Mouse (Mus musculus) embryo, embryonic 9.5 days (tissue): Measurements from ENCODE around the gene Bicra.

Experiments
- DNase-seq: peaks from one replicate; pipeline ENCODE4 v3.0.0-alpha.2; 2017; ENCODE audit errors: extremely low spot score

Gene Bicra

DNA sequence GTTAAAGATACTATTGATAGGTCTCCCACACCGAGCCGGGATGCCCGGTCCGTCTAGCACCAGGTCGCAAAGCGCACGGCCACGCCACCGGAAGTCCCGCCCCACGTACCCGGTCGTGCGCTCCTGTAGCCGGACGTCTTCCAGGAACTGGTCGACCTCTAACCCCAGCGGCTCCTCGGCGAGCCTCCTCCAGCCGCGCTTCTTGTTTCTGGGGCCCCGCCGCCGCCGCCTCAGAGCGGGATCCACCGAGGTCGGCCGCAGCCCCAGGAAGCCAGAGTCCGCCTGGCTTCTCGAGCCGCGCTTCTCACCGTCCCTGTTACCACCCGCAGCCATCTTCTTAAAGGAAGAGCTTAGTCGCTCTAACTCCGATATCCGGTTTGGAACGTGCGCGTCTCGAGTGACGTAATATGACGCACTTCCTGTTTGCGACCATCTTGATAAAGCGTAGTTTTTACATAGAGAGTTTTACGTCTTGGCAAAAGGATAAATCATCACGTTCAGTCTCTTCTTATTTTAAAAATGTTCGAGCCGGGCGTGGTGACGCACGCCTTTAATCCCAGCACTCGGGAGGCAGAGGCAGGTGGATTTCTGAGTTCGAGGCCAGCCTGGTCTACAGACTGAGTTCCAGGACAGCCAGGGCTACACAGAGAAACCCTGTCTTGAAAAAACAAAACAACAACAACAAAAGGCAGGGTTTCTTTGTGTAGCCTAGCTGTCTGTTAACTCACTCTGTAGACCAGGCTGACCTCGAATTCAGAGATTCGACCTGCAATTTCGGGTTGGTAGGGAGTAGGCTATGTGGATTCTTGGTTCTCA, 101.8 kb downstream of the Bicra start, which contains the start of gene Nop53:
Nop53 (minus strand) TSS at position 354 of the 816 bp plus-strand sequence.
- DNase-seq = peak; percentile 94

DNA sequence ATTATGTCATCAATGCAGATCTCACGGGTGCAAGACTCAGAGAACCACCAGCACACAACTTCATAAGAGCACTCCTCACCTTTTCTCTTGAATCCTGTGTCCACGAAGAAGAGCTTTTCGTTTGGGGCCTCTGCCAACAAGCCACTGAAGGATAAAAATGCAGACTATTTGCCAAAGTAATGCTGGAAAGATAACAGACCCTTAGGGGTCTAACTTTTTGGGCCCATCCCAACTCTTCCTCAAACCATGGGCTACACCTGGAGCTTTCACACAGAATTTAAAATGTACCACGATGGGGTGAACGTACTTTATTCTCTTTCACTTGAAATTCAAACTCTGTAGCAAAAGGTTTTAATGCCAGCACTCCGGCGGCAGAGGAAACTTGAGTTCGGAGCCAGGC, 102.5 kb downstream of the Bicra start:
- no peak for DNase-seq

DNA sequence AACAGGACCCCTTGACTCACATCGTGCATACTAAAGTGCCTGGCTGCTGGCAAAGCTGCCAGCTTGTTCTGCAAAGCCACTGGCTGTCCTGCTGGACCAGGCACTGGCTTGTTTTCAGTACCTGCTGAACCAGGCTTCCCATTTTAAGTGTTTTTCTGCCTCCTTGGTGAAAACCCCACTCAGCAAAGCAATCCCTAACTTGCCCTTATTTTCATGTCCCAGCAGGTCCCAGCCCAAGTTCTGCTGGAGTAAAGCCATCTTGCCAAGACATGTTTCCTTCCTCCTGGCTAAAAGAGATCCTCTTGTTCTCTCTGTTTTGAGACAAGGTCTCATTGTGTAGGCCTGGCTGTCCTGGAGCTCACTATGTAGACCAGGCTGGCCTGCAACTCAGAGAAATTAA, 103.4 kb downstream of the Bicra start:
- no peak for DNase-seq

DNA sequence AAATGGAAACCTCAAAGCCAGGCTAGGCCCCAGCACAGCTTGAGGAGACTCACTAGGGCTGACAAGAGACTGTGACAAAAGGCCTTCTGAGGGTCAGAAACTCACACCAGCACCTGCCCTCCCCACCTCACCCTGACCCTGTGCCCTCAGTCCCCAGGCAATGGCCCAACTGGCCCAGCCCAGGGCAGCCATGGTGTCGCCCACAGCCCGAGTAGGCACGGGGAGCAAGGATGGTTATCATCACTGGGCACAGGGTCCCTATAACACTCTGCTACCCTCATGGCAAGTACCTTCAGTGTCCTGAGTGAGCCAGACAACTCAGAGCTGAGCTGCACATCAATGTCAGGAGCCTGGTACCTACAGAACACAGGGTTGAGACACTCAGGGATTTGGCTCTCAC, 109.1 kb downstream of the Bicra start:
- DNase-seq = no peak

DNA sequence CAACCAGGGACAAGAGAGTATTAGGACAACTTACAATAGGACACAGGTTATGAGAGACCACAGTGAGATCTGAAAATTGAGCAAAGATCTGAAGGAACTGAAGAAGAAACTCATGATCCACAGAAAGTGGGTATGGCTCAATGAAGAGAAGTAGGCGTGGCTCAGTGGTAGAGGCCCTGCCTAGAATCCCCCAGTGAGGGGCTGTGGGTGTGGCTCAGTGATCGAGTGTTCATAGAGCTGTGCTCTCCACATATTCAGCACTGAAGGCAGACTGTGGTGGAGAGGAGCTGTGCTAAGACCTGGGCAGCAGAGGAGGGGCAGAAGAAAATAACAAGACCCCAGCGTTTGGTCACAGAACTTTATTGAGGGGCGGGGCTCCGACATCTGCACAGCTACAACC, 110.2 kb downstream of the Bicra start:
- DNase-seq = no peak

DNA sequence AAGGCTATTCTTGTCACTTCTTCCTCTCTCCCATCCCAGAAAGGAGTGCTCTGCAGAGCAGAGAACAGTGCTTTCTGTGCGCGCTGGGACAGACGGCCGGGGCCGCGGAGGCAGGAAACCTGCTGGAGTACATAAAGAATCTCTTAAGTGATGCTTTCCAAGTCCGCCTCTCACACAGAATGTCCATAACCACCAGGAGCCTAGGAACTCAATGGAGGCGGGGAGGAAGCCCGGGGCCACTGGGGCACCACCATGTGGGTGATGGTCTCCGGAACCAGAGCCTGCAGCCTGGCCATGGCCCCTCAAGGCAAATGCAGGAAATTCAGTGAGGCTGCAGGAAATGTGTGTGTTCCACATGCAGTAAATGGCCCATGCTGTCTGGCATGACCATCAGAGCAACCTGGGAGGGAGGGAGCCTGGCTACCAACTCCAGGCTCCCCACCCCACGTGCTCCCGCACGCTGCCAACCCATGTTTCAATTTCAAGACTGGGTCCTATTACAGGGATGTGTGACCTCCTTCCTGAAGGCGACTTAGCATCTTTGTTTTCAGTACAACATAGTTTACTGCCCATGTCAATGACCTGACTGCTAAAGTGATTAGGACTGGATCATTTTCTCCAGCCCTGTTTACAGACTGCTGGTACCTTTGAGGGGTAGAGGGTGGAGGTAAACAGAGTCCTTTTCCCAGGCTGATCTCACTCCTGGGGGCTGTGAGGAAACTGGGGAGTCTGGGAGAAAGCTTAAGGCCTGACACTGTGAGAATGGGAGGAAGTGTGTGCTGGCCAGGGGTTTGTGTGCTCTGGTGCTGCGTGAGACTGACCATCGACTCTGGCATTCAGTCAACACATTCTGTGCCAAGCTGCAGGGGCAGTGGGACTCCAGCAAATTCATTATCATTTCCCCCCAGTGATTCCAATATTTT, 114.0 kb downstream of the Bicra start:
- DNase-seq = no peak

DNA sequence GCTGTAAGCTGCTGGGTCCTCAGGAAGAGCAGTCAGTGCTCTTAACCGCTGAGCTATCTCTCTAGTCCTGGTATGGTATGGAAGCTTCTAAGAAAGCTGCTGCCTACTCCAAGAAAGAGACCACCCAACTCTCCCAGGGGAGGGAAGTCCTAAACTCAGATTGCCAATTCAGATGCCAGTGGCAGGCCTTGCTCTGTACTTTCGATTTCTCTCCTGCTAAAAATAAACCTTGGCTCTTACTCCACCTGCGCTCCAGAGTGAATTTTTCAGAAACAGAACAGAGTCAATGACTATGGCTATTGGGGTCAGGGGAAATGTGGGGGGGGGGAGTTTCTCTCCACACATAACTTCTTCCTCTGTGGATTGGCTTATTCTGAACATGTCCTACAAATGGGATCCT, 116.1 kb downstream of the Bicra start:
- no peak for DNase-seq

DNA sequence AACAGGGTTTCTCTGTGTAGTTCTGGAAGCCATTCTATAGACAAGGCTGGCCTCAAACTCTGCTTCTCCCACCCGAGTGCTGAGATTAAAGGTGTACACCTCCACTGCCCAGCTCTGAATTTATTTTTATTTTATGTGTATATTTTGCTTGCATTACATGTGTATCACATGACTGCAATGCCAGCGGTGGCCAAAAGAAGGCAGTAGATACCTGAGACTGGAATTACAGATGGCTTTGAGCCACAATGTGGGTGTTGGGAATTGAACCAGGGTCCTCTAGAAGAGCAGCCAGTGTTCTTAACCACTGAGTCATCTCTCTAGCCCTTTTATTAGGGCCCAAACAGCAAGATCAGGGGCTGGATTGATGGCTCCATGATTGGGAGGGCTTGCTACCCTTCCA, 117.2 kb downstream of the Bicra start:
- no peak for DNase-seq

DNA sequence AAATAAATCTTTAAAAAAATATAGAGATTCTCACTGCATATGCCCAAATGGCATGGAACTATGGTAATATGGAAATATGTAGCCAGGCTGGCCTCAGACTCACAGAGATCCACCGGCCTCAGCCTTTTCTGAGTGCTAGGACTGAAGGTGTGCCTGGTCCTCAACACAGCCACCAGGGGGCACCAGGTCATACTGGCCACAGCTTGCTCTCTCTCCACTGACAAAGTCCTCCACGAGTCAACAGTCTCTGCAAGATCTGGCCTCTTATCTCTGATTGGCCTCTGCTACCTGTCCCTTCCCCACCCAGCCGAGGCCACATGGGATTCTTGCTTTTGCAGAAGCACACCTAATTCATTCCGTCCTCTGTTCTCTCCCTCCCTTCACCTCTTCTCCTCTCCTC, 117.8 kb downstream of the Bicra start:
- DNase-seq = no peak

DNA sequence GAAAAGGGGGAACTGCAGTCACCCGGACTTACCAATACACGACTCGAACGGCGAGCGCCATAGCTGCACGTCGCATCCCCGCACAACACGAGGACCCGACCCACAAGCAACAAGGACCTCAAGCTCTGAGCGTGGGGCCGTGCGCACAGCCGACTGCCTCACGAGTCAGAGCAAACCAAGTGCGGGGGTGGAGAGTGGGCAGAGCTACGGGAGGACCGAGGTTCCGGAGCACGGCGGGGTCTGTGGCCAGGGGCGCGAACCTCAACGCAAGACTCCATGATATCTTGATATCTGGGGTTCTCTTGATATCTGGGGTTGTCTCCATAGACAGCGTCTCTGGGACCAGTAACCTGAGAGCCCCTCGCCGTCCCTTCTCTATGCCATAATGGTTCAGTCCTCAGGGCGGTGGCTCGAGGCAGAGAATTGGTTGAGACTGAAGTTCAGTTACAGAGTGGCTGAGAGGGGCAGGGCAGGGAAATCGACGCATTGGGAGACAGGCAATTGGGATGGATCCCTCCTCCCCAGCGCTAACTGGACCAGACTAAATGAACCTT, 125.4 kb downstream of the Bicra start, which contains the start of gene Selenow:
Selenow (minus strand) TSS at position 183 of the 554 bp plus-strand sequence.
- peak; percentile 94 for DNase-seq

DNA sequence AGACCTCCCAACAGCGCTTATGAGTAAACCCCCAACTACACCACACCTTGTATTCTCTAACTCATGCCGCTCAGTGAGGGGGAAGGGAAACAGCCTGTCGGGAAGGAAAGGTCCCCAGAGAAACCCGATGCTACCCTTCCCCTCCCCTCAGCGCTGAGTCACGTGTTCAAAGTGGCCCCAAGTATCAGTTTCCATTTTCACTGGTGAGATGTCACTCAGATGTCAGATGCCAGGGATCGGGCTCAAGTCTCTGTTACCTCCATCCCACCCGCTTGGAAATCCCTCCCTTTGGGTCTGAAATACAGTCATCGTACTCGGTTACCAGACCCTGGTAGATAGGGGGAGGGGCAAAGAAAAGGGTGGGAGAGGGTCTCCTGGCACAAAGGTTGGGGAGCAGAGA, 125.9 kb downstream of the Bicra start:
- DNase-seq = peak; percentile 69
